Mouse (Mus musculus) embryonic facial prominence, embryonic 12.5 days (tissue): ENCODE data around the gene Foxk2. TPM values are rescaled to one million over a fixed set of nuclear protein-coding genes. Genes with fewer than 3 reads are reported as not detected.
"Not testable (repeated sequence)": the region's sequence is repeated elsewhere in the genome, so short reads cannot be mapped to it uniquely, and the experiment has no call there.

Experiments
- ATAC-seq: fragments of 200-750 bp; cut with Nextera tagmentation; 2 replicates; pipeline ENCODE4 v1.8.0; 2017; ENCODE audit not compliant: insufficient number of reproducible peaks, insufficient read depth, low FRiP score, low TSS enrichment
- H3K27ac ChIP-seq: fragments of 300-500 bp; sonication (generic); 2 replicates; pipeline ENCODE4 v1.5.1; 2016; ENCODE audit warnings: mild to moderate bottlenecking
- H3K27me3 ChIP-seq: fragments of 300-500 bp; sonication (generic); 2 replicates; pipeline ENCODE4 v1.6.1; 2016; ENCODE audit warnings: mild to moderate bottlenecking, moderate library complexity
- H3K36me3 ChIP-seq: fragments of 300-500 bp; sonication (generic); 2 replicates; pipeline ENCODE4 v1.6.1; 2016; ENCODE audit warnings: mild to moderate bottlenecking
- H3K4me1 ChIP-seq: fragments of 300-500 bp; sonication (generic); 2 replicates; pipeline ENCODE4 v1.6.1; 2016
- H3K4me2 ChIP-seq: fragments of 300-500 bp; sonication (generic); replicated peaks from 2 replicates; pipeline ENCODE4 v1.6.1; 2016; ENCODE audit warnings: mild to moderate bottlenecking, moderate library complexity
- H3K4me3 ChIP-seq: fragments of 300-500 bp; sonication (generic); 2 replicates; pipeline ENCODE4 v1.5.1; 2016; ENCODE audit warnings: mild to moderate bottlenecking
- H3K9ac ChIP-seq: fragments of 300-500 bp; sonication (generic); 2 replicates; pipeline ENCODE4 v1.6.1; 2016; ENCODE audit warnings: mild to moderate bottlenecking, moderate library complexity
- H3K9me3 ChIP-seq: fragments of 300-500 bp; sonication (generic); 2 replicates; pipeline ENCODE4 v1.6.1; 2016; ENCODE audit warnings: mild to moderate bottlenecking, moderate library complexity
- whole genome bisulfite sequencing: fragments of 180-500 bp; shearing (Covaris S2); methylation state at CpG from one replicate; pipeline ENCODE4 v1.1.7; 2016; 5-methylcytosine and 5-hydroxymethylcytosine counted together
- polyA plus RNA-seq: library from polyadenylated mRNA; unstranded; fragments of >200 nt; fragmentation: Nextera tagmentation; extraction: Ambion mirVana; gene quantifications from 2 replicates; pipeline ENCODE4 v1.2.1, GENCODE M21; 2016

Gene Foxk2
- polyA plus RNA-seq, 1 experiment from 2014 or later = 10.6 TPM

DNA sequence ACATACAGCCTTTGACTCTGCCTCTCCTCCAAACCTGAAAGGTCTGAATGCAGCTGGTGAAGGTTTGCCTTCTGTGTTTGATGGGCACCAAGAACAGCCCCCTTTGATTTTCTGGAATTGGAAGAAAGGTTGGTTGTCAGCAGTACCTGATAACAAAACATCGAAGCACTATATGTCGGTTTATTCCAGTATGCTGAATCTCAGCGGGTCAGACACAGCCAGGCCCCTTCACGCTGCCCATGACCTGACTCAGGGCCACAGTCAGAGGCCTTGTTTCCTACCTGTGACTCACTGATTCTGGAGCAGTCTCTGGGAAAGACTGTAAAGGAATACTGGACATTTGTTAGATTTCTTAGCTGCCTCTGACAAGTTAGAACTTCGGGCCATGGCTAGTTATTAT is 35.0 kb downstream of the Foxk2 start:
- no peak for ATAC-seq
- no peaks in the 10 kb centered on the region for H3K27me3 ChIP-seq
- no peak overlapping the region for H3K4me3 ChIP-seq
- H3K4me2 ChIP-seq = no peak overlapping the region
- H3K4me1 ChIP-seq = no peaks in the 10 kb centered on the region
- no peak overlapping the region for H3K27ac ChIP-seq
- no peaks in the 10 kb centered on the region for H3K9me3 ChIP-seq
- H3K9ac ChIP-seq = no peak overlapping the region
- WGBS = 94% methylated on average over 5 of the region's 5 CpGs
- H3K36me3 ChIP-seq = peaks cover 79% of the 10 kb centered on the region

GRCm38 (mm10) chr11:121298493-121298892 is 38.7 kb downstream of the Foxk2 start:
- no peak for ATAC-seq
- H3K27me3 ChIP-seq = no peaks in the 10 kb centered on the region
- H3K4me3 ChIP-seq = no peak overlapping the region
- WGBS = 85% methylated on average over 8 of the region's 8 CpGs
- no peak overlapping the region for H3K27ac ChIP-seq
- H3K4me1 ChIP-seq = no peaks in the 10 kb centered on the region
- no peak overlapping the region for H3K4me2 ChIP-seq
- H3K9me3 ChIP-seq = no peaks in the 10 kb centered on the region
- peaks cover 74% of the 10 kb centered on the region for H3K36me3 ChIP-seq
- H3K9ac ChIP-seq = no peak overlapping the region

GRCm38 (mm10) chr11:121300265-121300664 is 40.5 kb downstream of the Foxk2 start:
- Histone ChIP-seq H3K27me3 (no peaks in the 10 kb centered on the region), H3K4me3 (no peak overlapping the region), H3K9me3 (no peaks in the 10 kb centered on the region), H3K9ac (no peak overlapping the region), H3K4me1 (no peaks in the 10 kb centered on the region), H3K27ac (no peak overlapping the region), H3K4me2 (no peak overlapping the region), H3K36me3 (peaks cover 81% of the 10 kb centered on the region)
- ATAC-seq = no peak
- 94% methylated on average over 9 of the region's 9 CpGs for WGBS

- H3K4me3 ChIP-seq = no peak overlapping the region
- no peak overlapping the region for H3K9ac ChIP-seq
- no peaks in the 10 kb centered on the region for H3K4me1 ChIP-seq
- H3K27me3 ChIP-seq = no peaks in the 10 kb centered on the region
- no peak for ATAC-seq
- WGBS = 94% methylated on average over 6 of the region's 6 CpGs
- 0 out of 2 replicates have a peak, but pooled peaks cover 5% of the 10 kb centered on the region for H3K9me3 ChIP-seq
- H3K4me2 ChIP-seq = no peak overlapping the region
- H3K27ac ChIP-seq = no peak overlapping the region
- H3K36me3 ChIP-seq = peaks cover 85% of the 10 kb centered on the region
Observed at GRCm38 (mm10) chr11:121305371-121305770, 45.6 kb downstream of the Foxk2 start.

DNA sequence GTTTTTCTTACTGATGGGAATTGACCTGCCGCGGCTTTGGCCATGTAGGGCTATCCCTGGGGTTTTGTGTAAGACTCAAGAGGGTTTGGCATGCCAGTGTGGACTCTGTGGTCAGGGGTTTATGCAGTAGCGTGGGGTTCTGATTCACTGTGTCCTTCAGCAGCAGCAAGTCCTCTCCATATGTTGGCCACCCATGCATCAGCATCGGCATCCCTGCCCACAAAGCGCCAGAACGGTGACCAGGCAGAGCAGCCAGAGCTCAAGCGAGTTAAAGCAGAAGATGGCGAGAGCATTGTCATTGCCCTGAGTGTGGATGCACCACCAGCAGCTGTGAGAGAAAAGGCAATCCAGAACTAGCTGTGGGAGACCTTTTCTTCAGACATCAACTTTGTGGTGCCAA is 46.8 kb downstream of the Foxk2 start:
- Histone ChIP-seq H3K4me2 (no peak overlapping the region), H3K9ac (no peak overlapping the region), H3K4me3 (no peak overlapping the region), H3K27ac (no peak overlapping the region), H3K4me1 (no peaks in the 10 kb centered on the region), H3K27me3 (no peaks in the 10 kb centered on the region), H3K36me3 (peaks cover 83% of the 10 kb centered on the region), H3K9me3 (0 out of 2 replicates have a peak, but pooled peaks cover 9% of the 10 kb centered on the region)
- ATAC-seq = no peak
- WGBS = 96% methylated on average over 8 of the region's 8 CpGs

DNA sequence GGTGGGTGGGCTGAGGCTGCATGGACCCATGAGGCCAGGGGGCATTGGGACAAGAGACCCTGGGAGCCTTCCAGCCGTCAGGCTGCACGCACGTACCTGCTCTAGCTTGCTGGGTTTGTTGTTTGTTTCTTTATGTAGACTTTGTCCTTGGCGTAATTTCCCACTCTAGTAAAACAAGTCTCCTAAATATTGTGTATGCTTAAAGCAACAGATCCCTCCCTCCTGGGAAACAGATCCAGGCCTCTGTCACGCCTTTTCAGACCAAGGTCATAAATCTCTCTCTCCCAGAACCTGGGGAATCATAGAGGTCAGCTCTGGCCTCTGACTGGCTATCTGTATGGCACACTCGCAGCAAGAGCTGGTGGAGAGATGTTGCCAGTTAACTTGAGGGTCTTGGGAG is 47.9 kb downstream of the Foxk2 start:
- WGBS = 97% methylated on average over 6 of the region's 6 CpGs
- H3K27me3 ChIP-seq, H3K9me3 ChIP-seq, H3K27ac ChIP-seq, ATAC-seq, H3K4me2 ChIP-seq, H3K4me3 ChIP-seq, H3K9ac ChIP-seq, H3K4me1 ChIP-seq: not testable (repeated sequence)
- H3K36me3 ChIP-seq = peaks cover 72% of the 10 kb centered on the region

DNA sequence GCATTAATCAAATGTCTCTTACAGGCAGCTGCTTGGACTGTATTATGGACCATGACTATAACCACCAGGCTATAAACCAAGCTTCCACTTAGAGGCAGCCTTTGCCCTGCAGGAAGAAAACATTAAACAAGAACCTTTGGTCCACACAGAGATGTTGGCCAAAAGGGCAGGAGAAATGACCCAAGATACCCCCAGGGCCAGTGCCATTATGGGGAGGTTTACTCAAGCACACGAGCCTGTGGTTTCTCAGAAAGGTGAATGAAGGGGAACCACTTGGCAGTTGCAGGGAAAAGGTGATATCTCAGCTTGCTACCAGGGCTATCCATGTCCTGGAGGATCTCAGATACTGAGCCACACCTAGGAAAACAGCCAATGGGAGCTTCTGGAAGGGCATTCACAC is 66.2 kb downstream of the Foxk2 start:
- Histone ChIP-seq H3K4me3 (no peak overlapping the region), H3K27me3 (no peaks in the 10 kb centered on the region), H3K4me1 (no peaks in the 10 kb centered on the region), H3K4me2 (no peak overlapping the region), H3K9ac (no peak overlapping the region), H3K27ac (no peak overlapping the region), H3K9me3 (no peaks in the 10 kb centered on the region), H3K36me3 (peaks cover 45% of the 10 kb centered on the region)
- no peak for ATAC-seq
- WGBS = 79% methylated on average over 1 of the region's 1 CpGs

DNA sequence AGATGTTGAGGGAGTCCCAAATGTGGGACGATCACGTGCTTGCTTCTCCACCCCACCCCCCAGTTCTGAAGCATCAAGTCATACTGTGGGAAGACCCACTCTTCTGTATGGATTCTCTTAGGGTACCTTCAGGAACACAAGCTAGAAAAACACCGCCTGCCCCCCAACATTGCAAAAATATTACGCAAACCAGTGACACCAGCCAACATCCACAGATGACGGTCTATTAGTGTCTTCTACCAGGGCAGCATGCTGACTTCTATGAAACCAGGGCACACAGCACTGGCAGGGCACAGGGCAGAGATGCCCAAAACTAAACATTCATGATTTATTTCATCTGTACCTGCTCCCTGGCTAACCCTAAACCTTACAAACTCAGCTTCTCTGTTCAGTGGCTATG is 66.9 kb downstream of the Foxk2 start:
- H3K36me3 ChIP-seq = peaks cover 48% of the 10 kb centered on the region
- no peak overlapping the region for H3K9ac ChIP-seq
- no peaks in the 10 kb centered on the region for H3K4me1 ChIP-seq
- no peaks in the 10 kb centered on the region for H3K27me3 ChIP-seq
- no peak overlapping the region for H3K27ac ChIP-seq
- H3K4me2 ChIP-seq = no peak overlapping the region
- no peaks in the 10 kb centered on the region for H3K9me3 ChIP-seq
- whole genome bisulfite sequencing = 96% methylated on average over 5 of the region's 5 CpGs
- H3K4me3 ChIP-seq = no peak overlapping the region
- ATAC-seq = no peak

DNA sequence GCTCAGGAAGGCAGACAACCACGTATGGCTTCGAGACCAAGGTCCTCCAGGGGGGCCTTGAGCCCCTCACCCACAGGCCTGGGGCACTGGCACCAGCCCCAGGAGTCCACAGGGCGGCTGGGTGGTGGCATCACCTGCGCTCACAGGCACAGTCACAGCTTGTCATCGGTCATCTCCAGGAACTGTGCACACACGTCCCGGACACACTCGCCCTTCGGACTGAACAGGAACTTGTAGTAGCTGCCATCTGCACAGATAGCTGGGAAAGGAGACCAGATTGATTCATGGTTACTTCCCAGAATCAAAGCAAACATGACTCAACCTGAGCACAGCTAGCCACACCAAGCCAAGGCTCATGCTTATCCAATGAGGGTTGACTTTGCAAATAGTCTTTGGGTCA is 68.4 kb downstream of the Foxk2 start:
- no peak for ATAC-seq
- WGBS = 97% methylated on average over 9 of the region's 9 CpGs
- no peak overlapping the region for H3K9ac ChIP-seq
- no peak overlapping the region for H3K4me3 ChIP-seq
- H3K36me3 ChIP-seq = peaks cover 57% of the 10 kb centered on the region
- no peak overlapping the region for H3K4me2 ChIP-seq
- H3K27ac ChIP-seq = no peak overlapping the region
- no peaks in the 10 kb centered on the region for H3K9me3 ChIP-seq
- no peaks in the 10 kb centered on the region for H3K4me1 ChIP-seq
- no peaks in the 10 kb centered on the region for H3K27me3 ChIP-seq

GRCm38 (mm10) chr11:121328619-121329018 is 68.8 kb downstream of the Foxk2 start:
- H3K4me1 ChIP-seq = no peaks in the 10 kb centered on the region
- H3K27me3 ChIP-seq = no peaks in the 10 kb centered on the region
- H3K4me3 ChIP-seq = no peak overlapping the region
- H3K9ac ChIP-seq = no peak overlapping the region
- H3K4me2 ChIP-seq = no peak overlapping the region
- no peak overlapping the region for H3K27ac ChIP-seq
- H3K36me3 ChIP-seq = peaks cover 58% of the 10 kb centered on the region
- no peak for ATAC-seq
- no peaks in the 10 kb centered on the region for H3K9me3 ChIP-seq

DNA sequence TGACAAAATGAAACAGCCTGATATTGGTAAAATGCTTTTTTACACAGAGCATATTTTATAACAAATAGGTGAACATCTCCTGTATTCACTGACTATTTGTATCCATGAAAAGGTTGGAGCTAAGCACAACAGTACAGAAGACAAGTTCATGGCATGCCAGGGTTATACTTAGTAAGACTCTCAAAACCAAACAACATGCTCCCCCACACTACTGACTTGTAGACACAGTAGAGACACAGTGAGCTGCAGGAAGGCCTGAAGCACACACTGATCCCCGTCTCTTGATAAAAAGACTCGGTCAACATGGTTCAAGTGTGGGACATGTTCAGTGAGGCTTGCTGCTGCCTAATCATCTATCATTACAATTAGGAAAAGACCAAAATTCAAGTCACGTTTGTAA is 71.9 kb downstream of the Foxk2 start:
- 90% methylated on average over 3 of the region's 3 CpGs for WGBS
- H3K9ac ChIP-seq = no peak overlapping the region
- H3K36me3 ChIP-seq = peaks cover 79% of the 10 kb centered on the region

DNA sequence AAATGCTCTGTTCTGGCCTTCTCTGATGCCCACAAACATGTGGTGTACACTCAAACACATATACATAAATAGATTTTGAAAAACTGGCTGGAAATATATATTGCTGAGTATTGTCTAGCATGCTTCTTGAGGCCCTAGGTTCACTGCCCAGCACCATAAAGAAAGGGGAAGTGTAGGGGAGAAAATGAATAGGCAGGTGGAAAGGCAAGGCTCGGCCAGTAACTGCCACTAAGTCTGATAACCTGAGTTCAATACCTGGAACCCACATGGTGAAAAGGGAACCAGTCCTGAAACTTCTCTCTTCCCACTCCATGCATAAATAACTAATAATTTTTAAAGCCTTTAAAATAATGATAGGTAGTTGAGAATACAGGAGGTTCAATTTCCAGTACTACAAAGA is 79.9 kb downstream of the Foxk2 start:
- ATAC-seq = no peak
- peaks cover 31% of the 10 kb centered on the region for H3K36me3 ChIP-seq
- no peak overlapping the region for H3K4me2 ChIP-seq
- no peaks in the 10 kb centered on the region for H3K4me1 ChIP-seq
- H3K9me3 ChIP-seq = no peaks in the 10 kb centered on the region
- no peaks in the 10 kb centered on the region for H3K27me3 ChIP-seq
- no peak overlapping the region for H3K9ac ChIP-seq
- whole genome bisulfite sequencing = 96% methylated on average over 1 of the region's 1 CpGs
- H3K27ac ChIP-seq = no peak overlapping the region
- H3K4me3 ChIP-seq = no peak overlapping the region

More for the DNA sequence above, 71.9 kb downstream of the Foxk2 start:
- no peaks in the 10 kb centered on the region for H3K4me1 ChIP-seq
- no peak for ATAC-seq
- H3K9me3 ChIP-seq = no peaks in the 10 kb centered on the region
- H3K4me2 ChIP-seq = no peak overlapping the region
- H3K4me3 ChIP-seq = no peak overlapping the region
- H3K27me3 ChIP-seq = no peaks in the 10 kb centered on the region
- H3K27ac ChIP-seq = no peak overlapping the region

- Histone ChIP-seq H3K4me3 (no peak overlapping the region), H3K27ac (no peak overlapping the region), H3K9ac (no peak overlapping the region), H3K27me3 (no peaks in the 10 kb centered on the region), H3K4me1 (no peaks in the 10 kb centered on the region), H3K4me2 (no peak overlapping the region), H3K36me3 (peaks cover 26% of the 10 kb centered on the region), H3K9me3 (no peaks in the 10 kb centered on the region)
- ATAC-seq = no peak
- 82% methylated on average over 1 of the region's 1 CpGs for WGBS
Observed at GRCm38 (mm10) chr11:121340287-121340686, 80.5 kb downstream of the Foxk2 start.
